Mouse (Mus musculus) kidney, embryonic 14.5 days (tissue): ENCODE data around the gene Gpr4. TPM values are rescaled to one million over a fixed set of nuclear protein-coding genes. Genes with fewer than 3 reads are reported as not detected.

Experiments used
- ATAC-seq: fragments of 200-750 bp; cut with Nextera tagmentation; 2 replicates; pipeline ENCODE4 v1.8.0; 2017; ENCODE audit warnings: moderate number of reproducible peaks, mild to moderate bottlenecking, moderate TSS enrichment, moderate library complexity; ENCODE audit not compliant: low FRiP score, low TSS enrichment
- H3K27ac ChIP-seq: fragments of 300-500 bp; sonication (generic); 2 replicates; pipeline ENCODE4 v1.5.1; 2014; ENCODE audit warnings: low read depth, mild to moderate bottlenecking, low read length, moderate library complexity, mixed read lengths
- H3K27me3 ChIP-seq: fragments of 300-500 bp; sonication (generic); 2 replicates; pipeline ENCODE4 v1.6.1; 2014; ENCODE audit warnings: mild to moderate bottlenecking, low read length; ENCODE audit not compliant: control insufficient read depth, insufficient read depth
- H3K36me3 ChIP-seq: fragments of 300-500 bp; sonication (generic); 2 replicates; pipeline ENCODE4 v1.6.1; 2014; ENCODE audit warnings: low read length, mixed read lengths; ENCODE audit not compliant: control insufficient read depth, insufficient read depth
- H3K4me1 ChIP-seq: fragments of 300-500 bp; sonication (generic); 2 replicates; pipeline ENCODE4 v1.6.1; 2014; ENCODE audit warnings: low read length, mixed read lengths; ENCODE audit not compliant: control insufficient read depth, insufficient read depth
- H3K4me2 ChIP-seq: fragments of 300-500 bp; sonication (generic); replicated peaks from 2 replicates; pipeline ENCODE4 v1.6.1; 2014; ENCODE audit warnings: low read depth, mild to moderate bottlenecking, low read length
- H3K4me3 ChIP-seq: fragments of 300-500 bp; sonication (generic); 2 replicates; pipeline ENCODE4 v1.5.1; 2014; ENCODE audit warnings: mild to moderate bottlenecking, low read length
- H3K9ac ChIP-seq: fragments of 300-500 bp; sonication (generic); 2 replicates; pipeline ENCODE4 v1.6.1; 2014; ENCODE audit warnings: low read depth, mild to moderate bottlenecking, low read length, moderate library complexity
- H3K9me3 ChIP-seq: fragments of 300-500 bp; sonication (generic); 2 replicates; pipeline ENCODE4 v1.6.1; 2016; ENCODE audit warnings: low read length; ENCODE audit not compliant: control insufficient read depth
- WGBS: fragments of 180-500 bp; shearing (Covaris S2); extraction: QIAGEN DNeasy Blood & Tissue Kit; methylation state at CpG from one replicate; pipeline ENCODE4 v1.1.7; 2014; 5-methylcytosine and 5-hydroxymethylcytosine counted together
- polyA plus RNA-seq: library from polyadenylated mRNA; unstranded; fragments of >200 nt; fragmentation: Nextera tagmentation; extraction: Ambion mirVana; gene quantifications from 2 replicates; pipeline ENCODE4 v1.2.1, GENCODE M21; 2014

Gene Gpr4
- polyA plus RNA-seq, 1 experiment from 2014 or later = 3.4 TPM

DNA sequence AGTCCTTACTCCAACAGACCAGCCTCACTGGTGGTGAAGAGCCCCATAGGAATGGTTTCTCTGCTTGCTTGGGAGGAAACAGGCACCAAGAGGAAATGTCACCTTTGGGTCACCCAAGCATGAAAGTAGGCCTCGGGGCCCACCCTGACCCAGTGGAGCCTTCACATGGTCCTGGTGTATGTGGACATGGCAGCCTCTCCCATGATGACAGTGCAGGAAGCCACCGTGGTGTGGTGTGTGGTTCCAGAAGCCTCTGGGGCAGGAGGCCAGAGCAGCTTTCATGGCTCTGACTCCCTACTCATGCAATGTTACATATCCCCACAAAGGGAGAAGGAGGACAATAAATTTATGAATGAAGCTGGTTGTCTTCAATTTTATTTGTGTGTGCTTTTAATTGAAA, 35.2 kb downstream of the Gpr4 start:
- ATAC-seq = no peak
- Histone ChIP-seq H3K27me3 (no peaks in the 10 kb centered on the region), H3K4me1 (no peaks in the 10 kb centered on the region), H3K9ac (no peak overlapping the region), H3K27ac (no peak overlapping the region), H3K4me3 (no peak overlapping the region), H3K9me3 (no peaks in the 10 kb centered on the region), H3K4me2 (no peak overlapping the region), H3K36me3 (peaks cover 25% of the 10 kb centered on the region)
- 79% methylated on average over 2 of the region's 2 CpGs for WGBS

DNA sequence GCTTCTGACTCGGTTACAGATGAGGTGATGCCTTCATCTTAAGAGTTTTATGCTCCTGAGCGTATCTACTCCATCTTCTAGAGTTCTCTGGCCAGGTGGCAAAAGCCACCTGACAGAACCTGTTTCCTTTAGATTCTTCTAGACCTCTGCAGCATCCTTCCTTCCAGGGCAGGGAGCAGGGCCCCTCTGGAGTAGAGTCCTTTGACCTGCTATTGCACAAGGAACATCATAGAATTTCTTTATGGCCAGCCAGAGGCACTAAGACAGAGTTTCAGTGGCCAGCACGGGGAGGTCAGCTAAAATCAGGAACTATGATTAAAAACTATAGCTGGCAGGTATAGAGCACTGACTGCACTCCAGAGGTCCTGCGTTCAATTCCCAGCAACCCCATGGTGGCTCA, 39.7 kb downstream of the Gpr4 start:
- Histone ChIP-seq H3K9me3 (no peaks in the 10 kb centered on the region), H3K9ac (no peak overlapping the region), H3K27me3 (no peaks in the 10 kb centered on the region), H3K4me3 (no peak overlapping the region), H3K4me1 (no peaks in the 10 kb centered on the region), H3K27ac (no peak overlapping the region), H3K4me2 (no peak overlapping the region), H3K36me3 (peaks cover 25% of the 10 kb centered on the region)
- ATAC-seq = no peak
- WGBS = 85% methylated on average over 4 of the region's 4 CpGs

DNA sequence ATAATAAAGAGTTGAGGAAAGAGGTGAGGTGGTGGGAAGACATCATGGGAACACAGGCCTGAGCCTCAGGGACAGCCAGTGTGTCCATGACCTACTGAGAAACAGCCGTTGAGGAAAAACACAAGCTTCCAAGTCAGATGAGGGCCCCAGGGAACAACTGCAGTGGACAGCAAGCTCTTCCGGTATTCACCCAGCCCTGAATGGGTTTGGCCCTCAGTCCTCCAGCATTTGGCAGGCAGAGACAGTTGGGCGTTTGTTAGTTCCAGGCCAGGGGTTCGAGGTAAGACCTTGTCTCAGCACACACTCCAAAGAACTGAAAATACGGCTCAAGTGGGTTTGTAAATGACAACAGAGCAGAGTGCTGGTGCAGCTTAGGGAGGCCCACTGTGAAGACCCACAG, 41.1 kb downstream of the Gpr4 start:
- no peaks in the 10 kb centered on the region for H3K4me1 ChIP-seq
- H3K27ac ChIP-seq = no peak overlapping the region
- no peak overlapping the region for H3K9ac ChIP-seq
- H3K27me3 ChIP-seq = no peaks in the 10 kb centered on the region
- H3K4me2 ChIP-seq = no peak overlapping the region
- ATAC-seq = no peak
- peaks cover 33% of the 10 kb centered on the region for H3K36me3 ChIP-seq
- 70% methylated on average over 5 of the region's 5 CpGs for WGBS
- no peaks in the 10 kb centered on the region for H3K9me3 ChIP-seq
- H3K4me3 ChIP-seq = no peak overlapping the region

DNA sequence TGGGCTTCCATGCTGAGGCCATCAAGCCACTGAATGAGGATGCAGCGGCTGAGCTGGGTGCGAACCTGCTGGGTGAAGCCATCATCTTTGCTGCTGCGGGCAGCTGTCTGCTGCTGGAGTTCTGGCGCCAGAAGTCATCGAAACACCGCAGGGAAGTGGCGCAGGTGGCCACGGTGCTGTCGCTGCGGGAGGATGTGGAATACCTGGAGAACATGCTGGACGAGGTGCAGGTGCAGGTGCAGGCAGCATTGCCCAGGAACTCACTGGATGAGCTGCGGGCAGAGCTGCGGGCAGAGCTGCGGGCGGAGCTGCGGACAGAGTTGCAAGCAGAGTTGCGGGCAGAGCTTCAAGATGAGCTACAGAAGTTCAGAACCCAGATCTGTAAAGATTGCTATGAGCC, 43.1 kb downstream of the Gpr4 start:
- 86% methylated on average over 17 of the region's 17 CpGs for WGBS
- no peak for ATAC-seq
- no peaks in the 10 kb centered on the region for H3K4me1 ChIP-seq

DNA sequence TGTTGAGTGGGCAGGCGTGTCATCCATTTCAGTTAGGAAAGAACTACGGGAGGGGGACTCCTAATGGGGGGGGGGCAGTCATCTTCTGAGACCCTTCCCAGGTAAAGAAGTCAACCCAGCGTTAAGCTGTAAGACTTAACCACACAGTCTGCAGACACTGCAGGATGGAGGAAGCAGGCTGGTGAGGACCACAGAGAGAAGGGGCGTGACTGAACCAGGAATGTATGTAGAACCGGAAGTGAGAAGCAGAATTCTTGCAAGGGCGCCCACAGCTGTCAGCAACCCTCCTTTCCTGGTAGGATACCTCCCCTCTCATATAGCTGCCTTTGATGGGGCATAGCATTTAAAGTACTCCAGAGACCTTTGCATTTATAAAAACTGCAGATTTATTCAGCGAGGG, 44.2 kb downstream of the Gpr4 start:
- no peak overlapping the region for H3K4me3 ChIP-seq
- H3K27ac ChIP-seq = no peak overlapping the region
- H3K36me3 ChIP-seq = peaks cover 64% of the 10 kb centered on the region
- no peak for ATAC-seq
- H3K4me1 ChIP-seq = no peaks in the 10 kb centered on the region
- H3K27me3 ChIP-seq = no peaks in the 10 kb centered on the region
- H3K9me3 ChIP-seq = no peaks in the 10 kb centered on the region
- no peak overlapping the region for H3K4me2 ChIP-seq
- 82% methylated on average over 7 of the region's 7 CpGs for WGBS
- H3K9ac ChIP-seq = no peak overlapping the region

More for the DNA sequence above, 43.1 kb downstream of the Gpr4 start:
- Histone ChIP-seq H3K4me3 (no peak overlapping the region), H3K27me3 (no peaks in the 10 kb centered on the region), H3K9me3 (no peaks in the 10 kb centered on the region), H3K9ac (no peak overlapping the region), H3K4me2 (no peak overlapping the region), H3K36me3 (peaks cover 53% of the 10 kb centered on the region), H3K27ac (no peak overlapping the region)

DNA sequence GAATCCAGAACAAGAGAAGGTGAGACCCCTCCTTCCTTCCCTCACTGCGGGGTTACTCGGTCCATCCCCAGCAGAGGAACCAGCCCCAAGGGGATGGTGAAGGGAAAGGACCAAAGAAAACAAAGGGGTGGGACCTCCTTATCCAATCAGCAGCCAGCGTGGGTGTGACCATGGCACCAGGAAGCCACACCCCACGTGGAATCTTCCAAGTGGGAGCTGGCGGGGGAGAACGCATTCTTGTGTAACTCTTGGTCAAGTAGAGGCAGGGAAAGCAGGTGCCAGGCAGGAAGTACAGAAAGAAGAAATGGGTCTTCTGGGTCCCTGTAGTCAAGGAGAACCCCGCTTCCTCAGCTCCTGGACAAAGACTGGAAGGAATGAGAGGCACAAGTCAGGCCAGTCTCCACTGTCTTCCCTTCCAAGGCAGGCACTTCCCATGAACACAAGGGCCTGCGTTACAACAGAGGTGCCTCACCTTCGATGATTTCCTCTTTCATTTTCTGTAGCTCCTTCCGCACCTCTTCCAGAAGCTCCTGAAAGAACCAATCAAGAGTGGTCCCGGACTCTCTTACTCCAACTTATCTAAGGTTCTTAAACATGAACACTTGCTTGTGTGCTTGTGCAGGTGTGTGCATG, 45.2 kb downstream of the Gpr4 start:
- 48% methylated on average over 11 of the region's 11 CpGs for WGBS
- H3K9me3 ChIP-seq = no peaks in the 10 kb centered on the region
- peaks cover 73% of the 10 kb centered on the region for H3K36me3 ChIP-seq
- ATAC-seq = peak; percentile 71
- H3K9ac ChIP-seq = no peak overlapping the region
- H3K4me1 ChIP-seq = no peaks in the 10 kb centered on the region
- no peak overlapping the region for H3K27ac ChIP-seq
- no peaks in the 10 kb centered on the region for H3K27me3 ChIP-seq
- H3K4me3 ChIP-seq = no peak overlapping the region
- no peak overlapping the region for H3K4me2 ChIP-seq

DNA sequence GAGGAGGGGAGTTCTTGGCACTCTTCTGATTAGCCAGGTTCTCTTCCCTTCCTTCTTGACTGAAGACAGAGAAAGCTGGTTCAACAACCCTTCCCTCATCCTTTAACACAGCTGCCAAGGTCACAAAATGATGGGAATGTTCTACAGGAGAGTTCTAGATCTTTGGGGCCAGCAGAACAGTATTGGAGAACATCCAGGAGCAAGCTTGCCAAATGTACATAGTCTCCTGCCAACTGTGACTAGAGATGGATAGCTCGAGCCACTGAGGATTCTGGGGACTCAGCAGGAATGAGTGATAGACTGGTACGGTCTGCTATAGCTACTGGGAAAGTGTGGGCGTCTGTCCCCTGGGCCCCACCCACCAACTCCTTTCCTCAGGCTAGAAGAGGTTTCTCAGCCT, 46.0 kb downstream of the Gpr4 start:
- Histone ChIP-seq H3K36me3 (peaks cover 80% of the 10 kb centered on the region), H3K4me3 (no peak overlapping the region), H3K4me1 (no peaks in the 10 kb centered on the region), H3K9ac (no peak overlapping the region), H3K4me2 (no peak overlapping the region), H3K27ac (no peak overlapping the region), H3K27me3 (no peaks in the 10 kb centered on the region), H3K9me3 (no peaks in the 10 kb centered on the region)
- no peak for ATAC-seq
- WGBS = 84% methylated on average over 3 of the region's 3 CpGs

DNA sequence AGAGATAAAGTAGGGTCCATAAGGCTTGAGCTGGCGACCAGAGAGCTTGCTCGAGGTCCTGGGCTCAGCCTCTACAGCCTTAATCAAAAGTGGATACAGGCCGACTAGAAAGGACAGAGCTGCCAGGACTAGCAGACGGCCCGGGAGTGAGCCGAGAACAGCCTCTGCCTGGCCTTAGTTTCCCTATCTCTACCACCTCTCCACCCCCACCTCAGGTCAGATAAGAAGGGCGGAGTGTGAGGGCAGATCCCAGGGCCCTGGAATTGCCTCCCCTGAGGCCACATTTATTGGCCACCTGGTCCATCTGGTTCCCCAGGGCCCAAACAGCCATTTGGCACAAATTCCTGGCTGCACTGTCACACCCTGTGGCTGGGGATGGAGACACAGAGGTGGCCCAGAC, 52.8 kb downstream of the Gpr4 start:
- Histone ChIP-seq H3K4me2 (no peak overlapping the region), H3K9me3 (no peaks in the 10 kb centered on the region), H3K36me3 (peaks cover 54% of the 10 kb centered on the region), H3K27ac (no peak overlapping the region), H3K4me3 (no peak overlapping the region), H3K4me1 (peaks cover 19% of the 10 kb centered on the region), H3K9ac (no peak overlapping the region), H3K27me3 (no peaks in the 10 kb centered on the region)
- 58% methylated on average over 7 of the region's 7 CpGs for WGBS
- no peak for ATAC-seq

DNA sequence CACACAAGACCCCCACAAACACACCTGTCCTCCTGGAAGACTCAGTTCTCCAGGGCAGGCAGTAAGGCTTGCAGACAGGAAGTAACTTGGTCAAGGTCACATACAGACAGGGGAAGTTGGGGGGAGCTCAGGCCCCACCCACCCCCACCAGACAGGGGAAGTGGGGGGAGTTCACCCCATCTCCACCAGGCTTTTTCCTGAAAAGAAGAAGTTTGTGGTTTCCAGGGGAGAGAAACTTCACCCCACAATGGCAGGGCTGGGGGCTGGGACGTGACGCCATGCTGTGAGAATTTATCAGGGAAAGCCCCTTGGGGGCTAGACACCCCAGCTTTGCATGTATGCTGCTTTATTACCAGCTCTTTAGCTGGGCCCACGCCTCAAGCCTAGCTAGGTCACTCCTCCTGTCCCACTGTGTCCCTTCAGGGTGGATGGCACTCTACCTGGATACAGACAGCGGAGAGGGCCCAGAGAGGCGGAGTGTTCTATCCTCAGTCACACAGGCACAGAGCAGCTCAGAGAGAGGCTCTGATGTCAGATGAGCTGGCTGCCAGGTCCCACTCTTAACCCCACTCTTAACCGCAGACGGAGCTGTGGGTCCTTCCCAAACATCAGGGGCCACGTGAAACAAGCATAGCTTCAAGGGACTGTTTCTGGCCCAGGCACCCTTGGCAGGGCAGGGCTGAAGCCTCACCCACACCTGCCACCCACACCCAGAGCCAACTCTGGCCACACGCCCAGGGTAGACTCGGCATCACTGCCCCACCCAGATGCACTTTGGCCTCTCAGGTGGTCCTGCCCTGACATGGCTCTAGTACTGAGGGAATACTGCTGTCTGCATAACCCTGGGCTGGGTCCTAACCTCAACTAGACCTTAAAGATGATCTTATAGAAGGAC, 53.8 kb downstream of the Gpr4 start:
- no peak overlapping the region for H3K27ac ChIP-seq
- H3K27me3 ChIP-seq = no peaks in the 10 kb centered on the region
- WGBS = 73% methylated on average over 10 of the region's 10 CpGs
- no peak overlapping the region for H3K9ac ChIP-seq
- ATAC-seq = no peak
- H3K9me3 ChIP-seq = no peaks in the 10 kb centered on the region
- H3K4me2 ChIP-seq = no peak overlapping the region
- peaks cover 20% of the 10 kb centered on the region for H3K4me1 ChIP-seq
- no peak overlapping the region for H3K4me3 ChIP-seq
- peaks cover 44% of the 10 kb centered on the region for H3K36me3 ChIP-seq
